8 mouse cellular contexts compared by ENCODE assay signal in the genomic region with DNA sequence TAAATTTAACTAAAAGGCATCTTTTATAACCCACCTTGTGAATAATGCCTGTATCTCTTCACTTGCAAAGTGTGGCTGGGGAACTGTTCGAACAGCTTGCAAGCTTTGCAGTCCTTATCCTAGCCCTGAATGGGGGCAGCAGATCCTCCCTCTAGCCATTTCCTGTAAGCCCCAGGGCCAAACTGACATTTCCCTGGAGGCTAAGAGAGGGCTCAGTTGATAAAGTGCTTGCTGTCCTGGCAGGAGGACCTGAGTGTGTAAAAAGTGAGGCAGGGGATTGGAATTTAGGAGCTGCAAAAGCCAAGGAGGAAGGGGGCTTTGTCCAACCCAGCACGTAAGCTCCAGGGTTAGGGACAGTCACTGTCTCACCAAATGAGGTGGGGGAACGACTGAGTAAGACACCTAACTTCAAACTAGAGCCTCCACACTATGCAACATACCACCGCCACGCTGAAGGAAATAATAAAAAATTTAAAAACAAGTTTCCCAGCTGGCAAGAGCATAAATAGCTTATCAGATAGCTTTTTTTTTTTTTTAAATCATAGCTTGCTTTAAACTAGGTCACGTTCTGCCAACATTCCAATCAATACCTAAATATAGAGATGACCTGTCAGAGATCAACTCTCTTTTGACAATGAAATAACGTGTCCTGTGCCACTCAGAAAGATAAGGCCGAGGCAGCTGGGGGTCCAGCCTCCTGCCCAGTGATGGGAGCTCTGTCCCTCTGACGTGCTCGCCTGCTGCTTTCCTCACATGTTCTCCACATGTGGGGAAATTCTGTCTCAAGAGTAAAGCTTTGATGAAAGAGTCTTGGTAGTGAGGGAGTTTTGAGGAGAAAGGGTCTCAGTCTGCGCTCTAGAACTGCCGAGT.
DNase-seq lines count a peak whose midpoint lies in the region; ATAC-seq and TF ChIP-seq lines count a peak whose summit lies in the region.
"Had no signal": no experiment of that assay in that cellular context is flagged by ENCODE, and none has a peak within 500 bp of the region (broad histone marks: within the 10 kb centered on the region; RNA-seq: fewer than 3 reads in every experiment).

No protein-coding gene starts in this region.

- H3K4me3 ChIP-seq in lung, embryonic 16.5 days (ENCODE audit: low read length): no peak overlapping the region
- H3K4me3 ChIP-seq in lung, adult 2 months (replicated peaks; ENCODE audit: extremely low read depth, low read depth, low read length): no peak overlapping the region
- H3K4me3 ChIP-seq in embryonic facial prominence, embryonic 13.5 days: no peak overlapping the region
- 0 out of 2 replicates have a peak overlapping the region, but pooled peaks have one; percentile 16 for H3K4me3 ChIP-seq in heart, embryonic 10.5 days
- H3K4me3 ChIP-seq in limb, embryonic 15.5 days: no peak overlapping the region

- no peak overlapping the region for H3K4me2 ChIP-seq in lung, embryonic 16.5 days (ENCODE audit: low read depth, low read length)
- no peak overlapping the region for H3K4me2 ChIP-seq in embryonic facial prominence, embryonic 13.5 days
- H3K4me2 ChIP-seq in limb, embryonic 15.5 days: no peak overlapping the region

- no peaks in the 10 kb centered on the region for H3K9me3 ChIP-seq in lung, embryonic 16.5 days (ENCODE audit: control insufficient read depth, low read length)
- H3K9me3 ChIP-seq in embryonic facial prominence, embryonic 13.5 days: no peaks in the 10 kb centered on the region
- no peaks in the 10 kb centered on the region for H3K9me3 ChIP-seq in heart, embryonic 10.5 days
- no peaks in the 10 kb centered on the region for H3K9me3 ChIP-seq in limb, embryonic 15.5 days

- peak overlapping the region; percentile 97 for H3K27ac ChIP-seq in lung, embryonic 16.5 days (ENCODE audit: low read length)
- peak overlapping the region; percentile 78 for H3K27ac ChIP-seq in embryonic facial prominence, embryonic 13.5 days
- H3K27ac ChIP-seq in heart, embryonic 10.5 days: peak overlapping the region; percentile 93
- H3K27ac ChIP-seq in limb, embryonic 15.5 days: peak overlapping the region; percentile 79

- H3K9ac ChIP-seq in lung, embryonic 16.5 days (ENCODE audit: low read length): peak overlapping the region; percentile 19
- H3K9ac ChIP-seq in embryonic facial prominence, embryonic 13.5 days: no peak overlapping the region
- no peak overlapping the region for H3K9ac ChIP-seq in limb, embryonic 15.5 days

- 40% methylated on average over 12 of the region's 12 CpGs for WGBS in lung, embryonic 16.5 days
- WGBS in lung, adult 2 months: 60% methylated on average over 12 of the region's 12 CpGs
- 52% methylated on average over 12 of the region's 12 CpGs for WGBS in embryonic facial prominence, embryonic 13.5 days
- WGBS in heart, embryonic 10.5 days: 21% methylated on average over 12 of the region's 12 CpGs
- 42% methylated on average over 12 of the region's 12 CpGs for WGBS in limb, embryonic 15.5 days

- no peaks in the 10 kb centered on the region for H3K27me3 ChIP-seq in lung, embryonic 16.5 days (ENCODE audit: control insufficient read depth, insufficient read depth, low read depth, low read length)
- H3K27me3 ChIP-seq in embryonic facial prominence, embryonic 13.5 days: no peaks in the 10 kb centered on the region
- 0 out of 2 replicates have a peak, but pooled peaks cover 7% of the 10 kb centered on the region for H3K27me3 ChIP-seq in heart, embryonic 10.5 days (ENCODE audit: insufficient read depth, poor library complexity, severe bottlenecking)
- no peaks in the 10 kb centered on the region for H3K27me3 ChIP-seq in limb, embryonic 15.5 days

- H3K4me1 ChIP-seq in lung, embryonic 16.5 days (replicated peaks; ENCODE audit: control insufficient read depth, insufficient read depth, low read length): peaks cover 62% of the 10 kb centered on the region
- H3K4me1 ChIP-seq in lung, adult 2 months (ENCODE audit: control insufficient read depth, insufficient read depth, low read length): peaks cover 20% of the 10 kb centered on the region
- peaks cover 73% of the 10 kb centered on the region for H3K4me1 ChIP-seq in embryonic facial prominence, embryonic 13.5 days
- H3K4me1 ChIP-seq in heart, embryonic 10.5 days: peaks cover 73% of the 10 kb centered on the region
- H3K4me1 ChIP-seq in limb, embryonic 15.5 days: peaks cover 76% of the 10 kb centered on the region

- TF ChIP-seq POLR2A in lung, adult 2 months (IDR thresholded peaks at IDR 0.05; ENCODE audit: borderline replicate concordance, extremely low read depth, low read depth, low read length): no peak

- no peaks in the 10 kb centered on the region for H3K36me3 ChIP-seq in lung, embryonic 16.5 days (ENCODE audit: control insufficient read depth, insufficient read depth, low read length)
- no peaks in the 10 kb centered on the region for H3K36me3 ChIP-seq in embryonic facial prominence, embryonic 13.5 days
- H3K36me3 ChIP-seq in heart, embryonic 10.5 days: no peaks in the 10 kb centered on the region
- no peaks in the 10 kb centered on the region for H3K36me3 ChIP-seq in limb, embryonic 15.5 days

- no peak for DNase-seq in lung, adult 2 months
- peak; percentile 76 for DNase-seq in heart, embryonic 10.5 days (ENCODE audit: low spot score)
- DNase-seq in c-Kit-positive CD71-positive TER-119-positive erythroid progenitor cells, embryonic 14.5 days (ENCODE audit: low spot score): no peak
- DNase-seq in right cerebral cortex, postnatal 14 days: no peak
- DNase-seq: thymus, adult 2 months had no signal

- no peak for TF ChIP-seq CTCF in lung, adult 2 months (IDR thresholded peaks at IDR 0.05; ENCODE audit: insufficient read depth, low read length)

- no peak for ATAC-seq in lung, embryonic 16.5 days (ENCODE audit: low read depth)
- ATAC-seq in embryonic facial prominence, embryonic 13.5 days (ENCODE audit: insufficient number of reproducible peaks, insufficient read depth, low FRiP score, low TSS enrichment, low read depth): no peak
- ATAC-seq in limb, embryonic 15.5 days (ENCODE audit: insufficient number of reproducible peaks, low FRiP score, low TSS enrichment, low read depth): no peak
